Mouse (Mus musculus) MEL (cell line): ENCODE data around the gene Cdk17. TPM values are rescaled to one million over a fixed set of nuclear protein-coding genes. Genes with fewer than 3 reads are reported as not detected.

Experiments
- DNase-seq: peaks from one replicate; pipeline ENCODE4 v3.0.0; 2011; ENCODE audit warnings: low read depth, low spot score
- H3K27ac ChIP-seq: 2 replicates; pipeline ENCODE4 v1.5.1; 2012; ENCODE audit warnings: low read depth, mild to moderate bottlenecking, control low read depth, low read length, moderate library complexity; ENCODE audit not compliant: control insufficient read depth
- H3K27me3 ChIP-seq, 2 experiments: fragments of 150-350 bp in 1 of 2; sonication (generic) in 1 of 2; 2 replicates each; pipeline ENCODE4 v1.6.1; 2012; ENCODE audit warnings: low read length in 2 of 2, mild to moderate bottlenecking in 2 of 2, improper control_type of control experiment in 1 of 2, moderate library complexity in 1 of 2; ENCODE audit not compliant: insufficient read depth in 2 of 2, control insufficient read depth in 1 of 2
- H3K36me3 ChIP-seq, 2 experiments: 2 replicates each; pipeline ENCODE4 v1.6.1; 2012 to 2014; ENCODE audit warnings: low read length in 2 of 2, improper control_type of control experiment in 1 of 2, inconsistent platforms in 1 of 2, mild to moderate bottlenecking in 1 of 2; ENCODE audit not compliant: insufficient read depth in 2 of 2, control insufficient read depth in 1 of 2
- H3K4me1 ChIP-seq, 2 experiments: fragments of 150-350 bp in 1 of 2; sonication (generic) in 1 of 2; 2 replicates each; pipeline ENCODE4 v1.6.1; 2012; ENCODE audit warnings: low read length in 2 of 2, improper control_type of control experiment in 1 of 2, mild to moderate bottlenecking in 1 of 2; ENCODE audit not compliant: insufficient read depth in 2 of 2, control insufficient read depth in 1 of 2
- H3K4me3 ChIP-seq, 2 experiments: fragments of 150-350 bp in 1 of 2; sonication (generic) in 1 of 2; 2 replicates each; pipeline ENCODE4 v1.5.1; 2012; ENCODE audit warnings: low read depth in 2 of 2, low read length in 2 of 2, mild to moderate bottlenecking in 2 of 2, moderate library complexity in 2 of 2, control low read depth in 1 of 2, improper control_type of control experiment in 1 of 2; ENCODE audit not compliant: control insufficient read depth in 1 of 2, insufficient read depth in 1 of 2
- H3K79me2 ChIP-seq: 2 replicates; pipeline ENCODE4 v1.6.1; 2012; ENCODE audit warnings: mild to moderate bottlenecking, low read length, moderate library complexity; ENCODE audit not compliant: control insufficient read depth, poor library complexity, insufficient read depth
- H3K9ac ChIP-seq: 2 replicates; pipeline ENCODE4 v1.6.1; 2012; ENCODE audit warnings: low read depth, mild to moderate bottlenecking, control low read depth, low read length, moderate library complexity; ENCODE audit not compliant: control insufficient read depth, poor library complexity, severe bottlenecking
- H3K9me3 ChIP-seq: fragments of 150-350 bp; sonication (generic); replicated peaks from 2 replicates; pipeline ENCODE4 v1.6.1; 2012; ENCODE audit warnings: mild to moderate bottlenecking, low read length, improper control_type of control experiment, moderate library complexity; ENCODE audit not compliant: insufficient read depth
- CHD2 ChIP-seq: IDR thresholded peaks from 2 replicates; pipeline ENCODE4 v1.6.1; 2011; ENCODE audit warnings: low read length, improper control_type of control experiment
- ETS1 ChIP-seq: IDR thresholded peaks from 2 replicates; pipeline ENCODE4 v1.6.1; 2012; ENCODE audit warnings: low read depth, mild to moderate bottlenecking, inconsistent platforms, low read length, improper control_type of control experiment, moderate library complexity
- GATA1 ChIP-seq: IDR thresholded peaks from 2 replicates; pipeline ENCODE4 v1.6.1; 2011; ENCODE audit warnings: low read depth, low read length, improper control_type of control experiment
- HCFC1 ChIP-seq: IDR thresholded peaks from 2 replicates; pipeline ENCODE4 v1.6.1; 2012; ENCODE audit warnings: low read depth, mild to moderate bottlenecking, inconsistent platforms, low read length, improper control_type of control experiment, moderate library complexity
- MYB ChIP-seq: IDR thresholded peaks from 2 replicates; pipeline ENCODE4 v1.6.1; 2011; ENCODE audit warnings: mild to moderate bottlenecking, low read depth, low read length, improper control_type of control experiment
- POLR2A ChIP-seq, 2 experiments: IDR thresholded peaks; 2 replicates each; pipeline ENCODE4 v1.6.1; 2011 to 2012; ENCODE audit warnings: low read length in 2 of 2, mild to moderate bottlenecking in 2 of 2, control low read depth in 1 of 2, improper control_type of control experiment in 1 of 2, low read depth in 1 of 2, moderate library complexity in 1 of 2; ENCODE audit not compliant: control insufficient read depth in 1 of 2, insufficient read depth in 1 of 2, poor library complexity in 1 of 2
- RCOR1 ChIP-seq: IDR thresholded peaks from 2 replicates; pipeline ENCODE4 v1.6.1; 2012; ENCODE audit warnings: low read depth, mild to moderate bottlenecking, inconsistent platforms, low read length, improper control_type of control experiment
- SIN3A ChIP-seq: IDR thresholded peaks from 2 replicates; pipeline ENCODE4 v1.6.1; 2012; ENCODE audit warnings: low read length, improper control_type of control experiment, inconsistent platforms
- SMC3 ChIP-seq: IDR thresholded peaks from 2 replicates; pipeline ENCODE4 v1.6.1; 2011; ENCODE audit warnings: low read depth, low read length, improper control_type of control experiment
- TAL1 ChIP-seq: IDR thresholded peaks from 2 replicates; pipeline ENCODE4 v1.6.1; 2012; ENCODE audit warnings: mild to moderate bottlenecking, inconsistent platforms, low read length, moderate library complexity, mixed read lengths
- UBTF ChIP-seq: IDR thresholded peaks from 2 replicates; pipeline ENCODE4 v1.6.1; 2012; ENCODE audit warnings: low read depth, mild to moderate bottlenecking, inconsistent platforms, low read length, improper control_type of control experiment, moderate library complexity, borderline replicate concordance; ENCODE audit not compliant: insufficient read depth
- ZMIZ1 ChIP-seq: IDR thresholded peaks from 2 replicates; pipeline ENCODE4 v1.6.1; 2012; ENCODE audit warnings: low read depth, mild to moderate bottlenecking, inconsistent platforms, low read length, improper control_type of control experiment, moderate library complexity
- ZNF384 ChIP-seq: IDR thresholded peaks from 2 replicates; pipeline ENCODE4 v1.6.1; 2012; ENCODE audit warnings: low read depth, mild to moderate bottlenecking, inconsistent platforms, low read length, improper control_type of control experiment
- polyA plus RNA-seq, 2 experiments: library from polyadenylated mRNA; stranded (reverse) in 1 of 2; unstranded in 1 of 2; fragments of >175 nt in 1 of 2; fragments of >200 nt in 1 of 2; gene quantifications; 2 replicates each; pipeline versions ENCODE4 v1.2.1 to v1.2.4; 2012; ENCODE audit warnings: low replicate concordance in 2 of 2, low read depth in 1 of 2; ENCODE audit not compliant: insufficient read length in 2 of 2, insufficient read depth in 1 of 2, missing spikeins in 1 of 2
- total RNA-seq: library from RNA; depleted of rRNA; stranded (reverse); fragments of 300-350 nt; gene quantifications from 2 replicates; pipeline ENCODE4 v1.2.3, GENCODE M21; 2012

Gene Cdk17
- total and polyA plus RNA-seq, 3 experiments: 25.6 to 155 (median 32.9) TPM

DNA sequence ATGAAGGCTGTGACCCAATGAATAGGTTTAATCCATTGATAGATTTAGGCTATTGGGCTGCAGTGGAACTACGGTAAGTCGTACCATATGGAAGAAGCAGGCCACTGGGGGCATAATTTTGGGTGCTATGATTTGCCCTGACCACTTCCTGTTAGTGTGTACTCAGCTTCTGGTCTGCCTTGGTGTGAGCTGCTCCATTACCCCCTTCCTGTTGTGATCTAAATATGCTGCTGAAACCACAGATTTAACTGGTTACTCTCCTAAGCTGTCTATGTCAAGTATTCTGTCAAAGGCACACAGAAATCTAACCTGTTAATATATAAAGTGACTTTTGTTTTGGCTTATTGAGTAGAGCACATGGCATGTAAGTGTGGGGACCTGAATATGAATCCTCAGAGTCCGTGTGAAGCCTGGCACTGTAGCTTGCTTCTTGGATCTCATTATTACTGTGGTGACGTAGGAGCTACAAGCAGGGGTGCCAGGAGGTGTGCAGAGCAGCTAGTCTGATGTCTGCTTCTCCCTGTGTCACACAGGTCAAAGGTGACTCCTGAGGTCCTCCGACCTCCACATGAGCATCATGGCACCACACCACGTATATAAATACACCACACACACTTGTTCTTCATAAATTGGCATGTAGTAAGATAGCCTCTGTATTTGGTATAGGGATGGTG lies 10.6 kb downstream of the Cdk17 start:
- H3K4me3 ChIP-seq: no peak overlapping the region
- no peak overlapping the region for H3K9ac ChIP-seq
- H3K27me3 ChIP-seq: no peaks in the 10 kb centered on the region
- no peaks in the 10 kb centered on the region for H3K9me3 ChIP-seq
- H3K4me1 ChIP-seq: peaks cover 6 to 9% of the 10 kb centered on the region in 2 experiments; a peak in 3 of 4 replicates
- H3K79me2 ChIP-seq: peaks cover 59% of the 10 kb centered on the region
- no peak overlapping the region for H3K27ac ChIP-seq
- peaks cover 1 to 26% of the 10 kb centered on the region in 2 experiments; a peak in 2 of 4 replicates for H3K36me3 ChIP-seq
- DNase-seq: no peak
- no peak for TF ChIP-seq CHD2
- no peak for TF ChIP-seq POLR2A (IDR thresholded peaks at IDR 0.05; ENCODE audit: control insufficient read depth in 1 of 2, insufficient read depth in 1 of 2, low read depth in 1 of 2, low read length in 2 of 2, poor library complexity in 1 of 2)
- TF ChIP-seq RCOR1: no peak
- TF ChIP-seq ZNF384: no peak
- no peak for TF ChIP-seq SMC3
- TF ChIP-seq TAL1: no peak
- TF ChIP-seq HCFC1: no peak
- no peak for TF ChIP-seq UBTF
- TF ChIP-seq GATA1: no peak

DNA sequence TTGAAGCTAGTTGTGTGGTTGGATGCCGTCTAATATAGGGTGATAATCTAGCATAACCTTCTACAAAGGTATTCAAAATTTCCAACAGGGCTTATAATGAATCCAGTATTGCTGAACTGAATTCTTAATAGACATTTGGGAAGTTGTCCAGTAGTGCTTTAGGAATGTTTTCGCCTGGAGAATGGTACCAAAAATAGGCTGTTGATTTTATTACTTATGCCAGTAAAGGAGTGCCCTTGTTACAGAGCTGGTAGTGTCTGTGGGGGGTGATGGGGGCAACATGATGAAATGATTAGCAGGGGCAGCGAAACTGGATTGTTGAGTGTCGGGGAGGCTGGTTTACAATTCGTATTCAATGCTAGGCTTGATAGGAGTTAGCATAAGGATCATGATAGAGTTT lies 16.8 kb downstream of the Cdk17 start:
- Histone ChIP-seq H3K4me3 (no peak overlapping the region), H3K27me3 (no peaks in the 10 kb centered on the region), H3K27ac (no peak overlapping the region), H3K36me3 (peaks cover 5 to 16% of the 10 kb centered on the region in 2 experiments), H3K9me3 (no peaks in the 10 kb centered on the region), H3K9ac (no peak overlapping the region), H3K79me2 (peaks cover 73% of the 10 kb centered on the region), H3K4me1 (peaks cover 5% of the 10 kb centered on the region in 2 experiments; a peak in 3 of 4 replicates)
- DNase-seq: no peak
- no peak for TF ChIP-seq ZMIZ1
- TF ChIP-seq SIN3A: no peak

DNA sequence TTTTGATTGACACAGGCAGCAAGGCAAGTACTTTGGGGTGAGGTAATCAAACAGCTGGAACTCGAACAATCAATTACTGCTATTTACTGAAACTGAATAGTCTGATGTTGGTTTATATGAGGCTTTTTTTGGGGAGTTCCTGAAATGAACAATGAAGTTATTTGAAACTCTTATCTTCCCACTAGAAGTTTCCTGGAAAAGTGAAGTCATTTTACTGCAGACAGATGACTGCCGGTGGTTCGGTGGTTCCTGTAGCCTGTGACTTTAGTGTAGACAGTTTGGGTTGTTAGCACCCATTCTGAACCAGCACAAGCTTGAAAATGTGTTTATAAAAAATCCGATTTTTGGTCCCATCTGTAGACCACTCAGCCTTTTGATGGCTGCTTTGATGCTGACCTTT lies 17.2 kb downstream of the Cdk17 start:
- TF ChIP-seq MYB: no peak
- TF ChIP-seq ETS1: peak; percentile 52; the same call in 1 of the 2 replicates
- H3K27me3 ChIP-seq: no peaks in the 10 kb centered on the region
- H3K79me2 ChIP-seq: peaks cover 73% of the 10 kb centered on the region
- no peaks in the 10 kb centered on the region for H3K9me3 ChIP-seq
- H3K4me1 ChIP-seq: peaks cover 5% of the 10 kb centered on the region in 2 experiments; a peak in 3 of 4 replicates
- peaks cover 7 to 18% of the 10 kb centered on the region in 2 experiments for H3K36me3 ChIP-seq
- H3K27ac ChIP-seq: no peak overlapping the region
- H3K4me3 ChIP-seq: no peak overlapping the region
- H3K9ac ChIP-seq: no peak overlapping the region
- DNase-seq: no peak
